Mouse (Mus musculus) liver, embryonic 12.5 days (tissue): ENCODE data around the gene Pemt. TPM values are rescaled to one million over a fixed set of nuclear protein-coding genes. Genes with fewer than 3 reads are reported as not detected.
"Not testable (repeated sequence)": the region's sequence is repeated elsewhere in the genome, so short reads cannot be mapped to it uniquely, and the experiment has no call there.

Experiments used
- ATAC-seq: fragments of 200-750 bp; cut with Nextera tagmentation; 2 replicates; pipeline ENCODE4 v1.8.0; 2017; ENCODE audit warnings: moderate number of reproducible peaks, mild to moderate bottlenecking, moderate library complexity
- H3K27ac ChIP-seq: fragments of 300-500 bp; sonication (generic); 2 replicates; pipeline ENCODE4 v1.5.1; 2016; ENCODE audit warnings: mild to moderate bottlenecking
- H3K27me3 ChIP-seq: fragments of 300-500 bp; sonication (generic); replicated peaks from 2 replicates; pipeline ENCODE4 v1.6.1; 2016; ENCODE audit warnings: mild to moderate bottlenecking, moderate library complexity
- H3K36me3 ChIP-seq: fragments of 300-500 bp; sonication (generic); 2 replicates; pipeline ENCODE4 v1.6.1; 2016; ENCODE audit warnings: mild to moderate bottlenecking, moderate library complexity
- H3K4me1 ChIP-seq: fragments of 300-500 bp; sonication (generic); 2 replicates; pipeline ENCODE4 v1.6.1; 2016
- H3K4me2 ChIP-seq: fragments of 300-500 bp; sonication (generic); 2 replicates; pipeline ENCODE4 v1.6.1; 2016; ENCODE audit warnings: mild to moderate bottlenecking, moderate library complexity
- H3K4me3 ChIP-seq: fragments of 300-500 bp; sonication (generic); 2 replicates; pipeline ENCODE4 v1.5.1; 2016; ENCODE audit warnings: mild to moderate bottlenecking, moderate library complexity
- H3K9ac ChIP-seq: fragments of 300-500 bp; sonication (generic); 2 replicates; pipeline ENCODE4 v1.6.1; 2016; ENCODE audit warnings: mild to moderate bottlenecking, moderate library complexity
- H3K9me3 ChIP-seq: fragments of 300-500 bp; sonication (generic); replicated peaks from 2 replicates; pipeline ENCODE4 v1.6.1; 2016; ENCODE audit warnings: mild to moderate bottlenecking, moderate library complexity
- WGBS: fragments of 180-500 bp; shearing (Covaris S2); methylation state at CpG from one replicate; pipeline ENCODE4 v1.1.7; 2016; ENCODE audit not compliant: insufficient replicate concordance; 5-methylcytosine and 5-hydroxymethylcytosine counted together
- polyA plus RNA-seq: library from polyadenylated mRNA; unstranded; fragments of >200 nt; fragmentation: Nextera tagmentation; extraction: Ambion mirVana; gene quantifications from 2 replicates; pipeline ENCODE4 v1.2.1, GENCODE M21; 2016

Gene Pemt
- polyA plus RNA-seq, 1 experiment from 2014 or later: 7.3 TPM

DNA sequence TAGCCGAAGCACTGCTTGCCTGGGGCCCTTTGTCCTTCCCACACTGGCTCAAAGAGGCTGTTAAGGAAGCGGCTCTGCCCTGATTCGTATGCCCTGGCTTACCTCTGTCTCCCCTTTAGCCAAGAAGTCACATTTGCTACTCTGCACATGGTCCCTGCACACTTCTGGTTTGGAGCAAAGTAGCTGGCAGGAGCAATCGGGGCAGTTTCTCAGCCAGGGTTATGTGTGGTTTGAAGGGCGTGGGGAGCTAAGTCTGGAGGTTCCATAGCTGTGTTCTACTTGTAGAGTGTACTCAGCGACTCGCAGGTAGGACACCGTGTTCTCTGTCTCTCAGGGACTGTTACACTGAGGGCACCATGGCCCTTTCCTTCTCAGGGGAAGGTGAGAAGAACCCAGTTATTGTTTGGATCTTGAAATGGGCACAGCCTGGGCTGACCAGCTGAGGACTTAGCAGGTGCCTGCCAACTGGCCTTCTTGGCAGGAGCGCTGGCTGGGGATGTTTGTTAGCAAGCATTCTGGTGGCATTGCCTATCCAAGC, 84.9 kb downstream of the Pemt start:
- peaks cover 48% of the 10 kb centered on the region for H3K4me1 ChIP-seq
- no peak overlapping the region for H3K4me2 ChIP-seq
- 68% methylated on average over 9 of the region's 9 CpGs for WGBS
- ATAC-seq: no peak
- no peaks in the 10 kb centered on the region for H3K9me3 ChIP-seq
- H3K9ac ChIP-seq: no peak overlapping the region
- no peak overlapping the region for H3K27ac ChIP-seq
- no peak overlapping the region for H3K4me3 ChIP-seq
- H3K36me3 ChIP-seq: peaks cover 47% of the 10 kb centered on the region
- H3K27me3 ChIP-seq: peaks cover 38% of the 10 kb centered on the region

DNA sequence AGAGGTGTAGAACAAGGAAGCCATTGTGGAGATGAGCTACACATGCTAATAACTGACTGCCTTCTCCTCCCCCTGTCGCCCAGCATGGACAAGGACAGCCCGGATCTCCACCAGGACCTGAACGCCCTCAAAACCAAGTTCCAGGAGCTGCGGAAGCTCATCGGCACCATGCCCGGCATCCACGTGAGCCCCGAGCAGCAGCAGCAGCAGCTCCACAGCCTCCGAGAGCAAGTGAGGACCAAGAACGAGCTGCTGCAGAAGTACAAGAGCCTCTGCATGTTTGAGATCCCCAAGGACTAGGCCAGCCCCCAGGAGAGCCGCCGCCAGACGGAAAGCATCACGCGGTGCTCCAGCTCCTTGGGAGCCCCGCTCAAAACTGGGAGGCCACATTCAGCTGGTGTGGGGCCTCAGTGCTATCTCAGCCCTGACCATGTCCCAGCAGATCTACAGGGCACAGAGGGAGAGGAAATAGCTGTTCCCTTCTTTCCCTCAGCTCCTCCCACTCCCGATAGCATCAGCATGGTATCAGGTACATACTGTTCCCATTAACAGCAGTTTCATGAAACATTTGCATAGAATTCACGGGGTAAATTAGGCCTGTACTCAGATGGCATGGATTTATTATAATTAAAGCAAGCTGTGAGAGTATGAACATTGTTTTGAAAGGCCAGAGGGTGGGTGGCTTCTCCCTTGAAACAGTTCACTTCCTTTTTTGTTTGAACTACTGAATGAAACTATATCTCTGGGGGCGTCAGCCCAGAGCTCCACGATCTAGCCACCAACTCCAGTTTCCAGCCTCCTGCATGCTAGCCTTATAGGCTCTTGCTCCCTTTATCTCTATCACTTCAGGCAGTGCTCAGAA, 85.6 kb downstream of the Pemt start:
- Histone ChIP-seq H3K4me3 (no peak overlapping the region), H3K4me1 (peaks cover 41% of the 10 kb centered on the region)

GRCm38 (mm10) chr11:59959453-59959852, 86.8 kb downstream of the Pemt start:
- Histone ChIP-seq H3K9me3 (no peaks in the 10 kb centered on the region), H3K27me3 (peaks cover 24% of the 10 kb centered on the region), H3K4me3 (no peak overlapping the region), H3K4me1 (peaks cover 29% of the 10 kb centered on the region), H3K36me3 (peaks cover 57% of the 10 kb centered on the region), H3K9ac (no peak overlapping the region), H3K27ac (no peak overlapping the region), H3K4me2 (no peak overlapping the region)
- WGBS: 72% methylated on average over 4 of the region's 4 CpGs
- no peak for ATAC-seq

More for the DNA sequence above, 85.6 kb downstream of the Pemt start:
- Histone ChIP-seq H3K27me3 (peaks cover 36% of the 10 kb centered on the region), H3K9me3 (no peaks in the 10 kb centered on the region), H3K9ac (no peak overlapping the region), H3K36me3 (peaks cover 52% of the 10 kb centered on the region), H3K4me2 (no peak overlapping the region), H3K27ac (no peak overlapping the region)
- 70% methylated on average over 20 of the region's 20 CpGs for WGBS
- no peak for ATAC-seq

DNA sequence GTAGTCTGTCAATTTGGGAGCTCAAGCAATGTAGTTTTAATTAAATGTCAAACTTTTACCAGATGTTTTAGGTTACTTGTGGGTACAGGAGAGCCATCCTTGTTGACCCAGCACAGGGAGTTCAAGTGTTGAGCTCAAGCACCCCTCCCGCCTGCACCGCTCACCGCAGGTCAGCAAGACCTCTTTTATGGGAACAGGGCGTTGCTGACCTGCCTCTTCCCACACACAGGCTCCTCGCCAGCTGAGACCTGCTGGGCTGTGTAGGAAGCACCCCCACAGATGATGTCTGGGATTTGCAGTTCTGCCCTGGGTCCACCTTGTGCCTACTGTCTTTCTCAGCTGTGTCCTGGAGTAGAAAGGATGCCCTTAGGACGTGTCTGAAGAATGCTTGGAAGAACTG, 89.5 kb downstream of the Pemt start:
- Histone ChIP-seq H3K27me3 (no peaks in the 10 kb centered on the region), H3K27ac (no peak overlapping the region), H3K4me1 (peaks cover 24% of the 10 kb centered on the region), H3K36me3 (peaks cover 50% of the 10 kb centered on the region), H3K9ac (no peak overlapping the region), H3K4me2 (no peak overlapping the region), H3K9me3 (no peaks in the 10 kb centered on the region), H3K4me3 (no peak overlapping the region)
- 76% methylated on average over 6 of the region's 6 CpGs for WGBS
- ATAC-seq: no peak

GRCm38 (mm10) chr11:59952892-59953291, 93.4 kb downstream of the Pemt start:
- H3K36me3 ChIP-seq: peaks cover 25% of the 10 kb centered on the region
- H3K4me3 ChIP-seq: no peak overlapping the region
- H3K9ac ChIP-seq: no peak overlapping the region
- H3K27me3 ChIP-seq: no peaks in the 10 kb centered on the region
- whole genome bisulfite sequencing: 87% methylated on average over 14 of the region's 14 CpGs
- ATAC-seq: no peak
- H3K27ac ChIP-seq: no peak overlapping the region
- H3K4me1 ChIP-seq: peaks cover 30% of the 10 kb centered on the region
- no peaks in the 10 kb centered on the region for H3K9me3 ChIP-seq
- H3K4me2 ChIP-seq: no peak overlapping the region

- H3K36me3 ChIP-seq: peaks cover 3% of the 10 kb centered on the region; the same call in 1 of the 2 replicates
- no peaks in the 10 kb centered on the region for H3K27me3 ChIP-seq
- no peaks in the 10 kb centered on the region for H3K9me3 ChIP-seq
- ATAC-seq: peak; percentile 73
- H3K27ac ChIP-seq: peak overlapping the region; percentile 84
- peaks cover 40% of the 10 kb centered on the region for H3K4me1 ChIP-seq
- H3K9ac ChIP-seq: peak overlapping the region; percentile 97
- peak overlapping the region; percentile 85 for H3K4me2 ChIP-seq
- WGBS: 1% methylated on average over 16 of the region's 16 CpGs
- peak overlapping the region; percentile 99 for H3K4me3 ChIP-seq
Observed at GRCm38 (mm10) chr11:59948401-59948767, 97.9 kb downstream of the Pemt start.

DNA sequence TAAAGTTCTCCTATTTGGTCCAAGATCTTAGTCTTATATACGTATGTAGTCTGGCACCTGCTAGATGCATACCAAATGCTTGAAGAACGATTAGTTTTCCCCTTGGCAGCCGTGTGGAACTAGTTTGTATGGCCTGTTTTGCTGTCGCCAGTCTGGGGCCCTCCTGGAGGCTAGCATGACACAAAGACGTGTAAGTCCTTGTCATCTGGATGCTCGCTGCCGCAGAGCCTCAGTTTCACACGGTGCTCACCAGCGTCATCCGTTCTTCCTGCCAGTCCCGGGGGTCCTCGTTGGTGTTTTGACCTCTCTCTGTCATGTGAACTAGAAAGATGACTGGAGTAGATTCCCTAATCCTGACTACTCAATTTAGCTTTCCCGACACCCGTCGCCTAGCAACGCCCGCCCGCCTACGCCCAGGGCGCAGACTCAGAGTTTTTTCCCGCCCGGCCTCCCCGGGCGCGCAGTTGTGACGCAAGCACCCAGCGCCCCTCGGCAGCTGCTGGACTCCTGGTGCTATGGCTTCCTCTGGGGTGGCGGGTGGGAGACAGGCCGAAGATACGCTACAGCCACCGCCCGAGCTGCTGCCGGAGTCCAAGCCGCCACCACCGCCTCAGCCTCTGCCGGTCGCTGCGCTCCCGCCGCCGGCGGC, 98.4 kb downstream of the Pemt start, which contains the start of gene Med9:
TSS of gene Med9 (plus strand) at position 455 of the 649 bp plus-strand sequence.
- Histone ChIP-seq H3K4me1 (peaks cover 37% of the 10 kb centered on the region), H3K9ac (peak within 1 kb of the TSS; percentile 97), H3K4me2 (peak within 1 kb of the TSS; percentile 85), H3K4me3 (peak within 1 kb of the TSS; percentile 99), H3K27me3 (no peaks in the 10 kb centered on the region), H3K9me3 (no peaks in the 10 kb centered on the region), H3K36me3 (peaks cover 3% of the 10 kb centered on the region; the same call in 1 of the 2 replicates), H3K27ac (peak within 1 kb of the TSS; percentile 84)
- peak; percentile 92 for ATAC-seq
- WGBS: 3% methylated on average over 43 of the region's 43 CpGs

DNA sequence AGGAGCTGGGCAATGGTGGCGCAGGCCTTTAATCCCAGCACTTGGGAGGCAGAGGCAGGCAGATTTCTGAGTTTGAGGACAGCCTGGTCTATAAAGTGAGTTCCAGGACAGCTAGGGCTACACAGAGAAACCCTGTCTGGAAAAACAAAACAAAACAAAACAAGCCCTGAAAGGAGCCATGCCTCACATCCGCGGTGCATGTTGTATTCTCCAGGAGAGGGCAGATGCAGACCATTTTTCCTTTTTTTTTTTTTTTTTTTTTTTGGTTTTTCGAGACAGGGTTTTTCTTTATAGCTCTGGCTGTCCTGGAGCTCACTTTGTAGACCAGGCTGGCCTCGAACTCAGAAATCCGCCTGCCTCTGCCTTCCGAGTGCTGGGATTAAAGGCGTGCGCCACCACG, 101.4 kb downstream of the Pemt start:
- H3K9ac ChIP-seq, H3K27me3 ChIP-seq, ATAC-seq, H3K4me2 ChIP-seq, H3K4me3 ChIP-seq, H3K27ac ChIP-seq, H3K9me3 ChIP-seq, H3K36me3 ChIP-seq: not testable (repeated sequence)
- 82% methylated on average over 10 of the region's 10 CpGs for WGBS
- peaks cover 52% of the 10 kb centered on the region for H3K4me1 ChIP-seq

- Histone ChIP-seq H3K9ac (peak overlapping the region; percentile 7; the same call in 1 of the 2 replicates), H3K4me2 (peak overlapping the region; percentile 39), H3K4me3 (no peak overlapping the region), H3K4me1 (peaks cover 36% of the 10 kb centered on the region), H3K36me3 (no peaks in the 10 kb centered on the region), H3K27ac (peak overlapping the region; percentile 66; the same call in 1 of the 2 replicates), H3K9me3 (no peaks in the 10 kb centered on the region), H3K27me3 (no peaks in the 10 kb centered on the region; the same call in 1 of the 2 replicates)
- ATAC-seq: peak; percentile 79
- WGBS: 3% methylated on average over 3 of the region's 3 CpGs
Observed at GRCm38 (mm10) chr11:59941391-59941790, 104.9 kb downstream of the Pemt start.

- H3K4me3 ChIP-seq: no peak overlapping the region
- 24% methylated on average over 3 of the region's 3 CpGs for WGBS
- no peaks in the 10 kb centered on the region for H3K9me3 ChIP-seq
- peaks cover 36% of the 10 kb centered on the region for H3K4me1 ChIP-seq
- H3K4me2 ChIP-seq: 0 out of 2 replicates have a peak overlapping the region, but pooled peaks have one; percentile 39
- peak overlapping the region; percentile 4; the same call in 1 of the 2 replicates for H3K27ac ChIP-seq
- H3K9ac ChIP-seq: no peak overlapping the region
- no peaks in the 10 kb centered on the region; the same call in 1 of the 2 replicates for H3K27me3 ChIP-seq
- no peaks in the 10 kb centered on the region for H3K36me3 ChIP-seq
- no peak for ATAC-seq
Observed at GRCm38 (mm10) chr11:59940645-59941044, 105.6 kb downstream of the Pemt start.

GRCm38 (mm10) chr11:59939821-59940220, 106.5 kb downstream of the Pemt start:
- H3K27me3 ChIP-seq: no peaks in the 10 kb centered on the region; the same call in 1 of the 2 replicates
- WGBS: 67% methylated on average over 1 of the region's 1 CpGs
- no peak overlapping the region for H3K9ac ChIP-seq
- no peaks in the 10 kb centered on the region for H3K36me3 ChIP-seq
- no peaks in the 10 kb centered on the region for H3K9me3 ChIP-seq
- ATAC-seq: no peak
- no peak overlapping the region for H3K4me3 ChIP-seq
- no peak overlapping the region for H3K4me2 ChIP-seq
- H3K4me1 ChIP-seq: peaks cover 36% of the 10 kb centered on the region
- H3K27ac ChIP-seq: no peak overlapping the region

DNA sequence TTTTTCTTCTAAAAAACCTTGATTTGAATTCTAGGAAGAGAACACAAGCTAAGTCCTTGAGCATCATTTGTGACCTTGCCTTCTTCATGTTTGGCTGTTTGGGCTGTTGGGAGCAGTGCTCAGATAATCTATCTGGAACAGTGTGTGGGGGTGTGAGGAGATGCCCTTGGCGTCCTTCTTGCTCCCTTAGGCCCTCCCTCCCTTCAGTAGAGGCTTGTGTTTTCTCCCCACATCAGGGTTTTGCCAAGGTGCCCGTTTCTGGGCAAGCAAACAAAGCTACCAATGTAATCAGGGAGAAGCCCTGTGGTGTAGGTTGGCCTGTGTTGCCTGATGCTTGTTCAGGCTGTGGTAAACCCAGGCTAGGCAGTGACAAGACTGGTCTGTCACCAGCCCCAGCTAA, 108.7 kb downstream of the Pemt start:
- Histone ChIP-seq H3K27ac (no peak overlapping the region), H3K4me3 (no peak overlapping the region), H3K4me1 (peaks cover 33% of the 10 kb centered on the region), H3K4me2 (no peak overlapping the region), H3K36me3 (no peaks in the 10 kb centered on the region), H3K9me3 (no peaks in the 10 kb centered on the region), H3K27me3 (peaks cover 5% of the 10 kb centered on the region; the same call in 1 of the 2 replicates), H3K9ac (no peak overlapping the region)
- no peak for ATAC-seq
- WGBS: 28% methylated on average over 2 of the region's 2 CpGs
